ENCODE assay signal across 33 mouse cellular contexts in genomic region chr8:93196436-93196835, GRCm38 (mm10). TPM values are rescaled to one million over a fixed set of nuclear protein-coding genes. Genes with fewer than 3 reads are reported as not detected.
DNase-seq lines count a peak whose midpoint lies in the region; ATAC-seq and TF ChIP-seq lines count a peak whose summit lies in the region.
"Had no signal": no experiment of that assay in that cellular context is flagged by ENCODE, and none has a peak within 500 bp of the region (broad histone marks: within the 10 kb centered on the region; RNA-seq: fewer than 3 reads in every experiment).

No protein-coding gene starts in this region.

- WGBS in liver, adult 2 months, result 17% methylated on average over 5 of the region's 5 CpGs
- 84% methylated on average over 5 of the region's 5 CpGs for WGBS in liver, embryonic 11.5 days
- 63% methylated on average over 5 of the region's 5 CpGs for WGBS in lung, embryonic 15.5 days

- peak overlapping the region; percentile 81 for H3K27ac ChIP-seq in gastrocnemius, adult 2 months
- H3K27ac ChIP-seq in liver, adult 2 months (replicated peaks; ENCODE audit: insufficient read depth, low read depth, low read length), result peak overlapping the region; percentile 93
- H3K27ac ChIP-seq in liver, embryonic 11.5 days (ENCODE audit: low read depth, low read length), result no peak overlapping the region
- H3K27ac ChIP-seq in lung, embryonic 15.5 days, result peak overlapping the region; percentile 64
- H3K27ac ChIP-seq: forebrain, embryonic 13.5 days; heart, embryonic 13.5 days; kidney, postnatal 0 days; limb, embryonic 10.5 days; limb, embryonic 15.5 days; neural tube, embryonic 15.5 days; stomach, embryonic 15.5 days had no signal

- no peak for TF ChIP-seq POLR2A in liver, adult 2 months (IDR thresholded peaks at IDR 0.05; ENCODE audit: extremely low read depth, insufficient read depth, low read length)

- intact Hi-C loops in gastrocnemius, adult 2 months (cut with DNase I), result no loop called here

- ATAC-seq in liver, embryonic 11.5 days (replicated peaks; ENCODE audit: low FRiP score), result no peak
- no peak for ATAC-seq in lung, embryonic 15.5 days (ENCODE audit: borderline replicate concordance, extremely low read depth, low FRiP score, low TSS enrichment)
- ATAC-seq: forebrain, embryonic 13.5 days; hindbrain, embryonic 16.5 days; Patski had no signal

- no peak overlapping the region for H3K4me2 ChIP-seq in liver, embryonic 11.5 days
- peak overlapping the region; percentile 45 for H3K4me2 ChIP-seq in lung, embryonic 15.5 days
- H3K4me2 ChIP-seq: forebrain, embryonic 13.5 days; heart, embryonic 13.5 days; limb, embryonic 15.5 days; neural tube, embryonic 15.5 days; stomach, embryonic 15.5 days had no signal

- H3K9me3 ChIP-seq in liver, embryonic 11.5 days (ENCODE audit: control insufficient read depth, low read length), result no peaks in the 10 kb centered on the region
- no peaks in the 10 kb centered on the region for H3K9me3 ChIP-seq in lung, embryonic 15.5 days
- H3K9me3 ChIP-seq: forebrain, embryonic 13.5 days; heart, embryonic 13.5 days; limb, embryonic 10.5 days; limb, embryonic 15.5 days; neural tube, embryonic 15.5 days; stomach, embryonic 15.5 days had no signal

- H3K4me3 ChIP-seq in gastrocnemius, adult 2 months, result peak overlapping the region; percentile 69
- peak overlapping the region; percentile 65 for H3K4me3 ChIP-seq in liver, adult 2 months (ENCODE audit: insufficient read depth, low read depth, low read length)
- H3K4me3 ChIP-seq in liver, embryonic 11.5 days (ENCODE audit: low read depth, low read length), result no peak overlapping the region
- H3K4me3 ChIP-seq in lung, embryonic 15.5 days, result peak overlapping the region; percentile 23
- H3K4me3 ChIP-seq: forebrain, embryonic 13.5 days; heart, embryonic 13.5 days; limb, embryonic 10.5 days; limb, embryonic 15.5 days; neural tube, embryonic 15.5 days; stomach, embryonic 15.5 days had no signal

- DNase-seq in gastrocnemius, adult 2 months, result no peak
- DNase-seq in gastrocnemius, adult 18-20 months (ENCODE audit: low spot score), result no peak
- DNase-seq in liver, adult 2 months (ENCODE audit: extremely low read depth, low read depth, low spot score), result peak; percentile 67
- DNase-seq in liver, embryonic 11.5 days (ENCODE audit: low spot score), result no peak
- DNase-seq in lung, postnatal 14 days, result no peak
- no peak for DNase-seq in spleen, adult 18-20 months
- DNase-seq in neural tube, embryonic 10.5 days (ENCODE audit: extremely low spot score, low spot score), result no peak
- DNase-seq: adrenal gland, postnatal 25 days; cerebellum, adult 8-10 months; cerebellum, postnatal 36 days; gastrocnemius, postnatal 36 days; heart, postnatal 10 days; layer of hippocampus, adult 9-11 months; midbrain, embryonic 14.5 days; retina, postnatal 1 day; right cerebral cortex, postnatal 14 days; thymus, adult 18-20 months; thymus, postnatal 25 days had no signal

- peak overlapping the region; percentile 84 for H3K9ac ChIP-seq in liver, adult 2 months (ENCODE audit: low read depth, low read length)
- no peak overlapping the region for H3K9ac ChIP-seq in liver, embryonic 11.5 days (ENCODE audit: low read depth, low read length)
- H3K9ac ChIP-seq in lung, embryonic 15.5 days, result no peak overlapping the region
- H3K9ac ChIP-seq: forebrain, embryonic 13.5 days; heart, embryonic 13.5 days; limb, embryonic 15.5 days; neural tube, embryonic 15.5 days; stomach, embryonic 15.5 days had no signal

- peaks cover 43% of the 10 kb centered on the region for H3K36me3 ChIP-seq in liver, adult 2 months (ENCODE audit: control insufficient read depth, insufficient read depth, low read length)
- no peaks in the 10 kb centered on the region for H3K36me3 ChIP-seq in liver, embryonic 11.5 days (ENCODE audit: control insufficient read depth, insufficient read depth, low read length)
- H3K36me3 ChIP-seq in lung, embryonic 15.5 days, result no peaks in the 10 kb centered on the region
- H3K36me3 ChIP-seq: heart, embryonic 13.5 days; limb, embryonic 10.5 days; limb, embryonic 15.5 days; neural tube, embryonic 15.5 days; stomach, embryonic 15.5 days had no signal

- no peaks in the 10 kb centered on the region for H3K27me3 ChIP-seq in liver, adult 2 months (ENCODE audit: control insufficient read depth, insufficient read depth, low read length)
- no peaks in the 10 kb centered on the region for H3K27me3 ChIP-seq in liver, embryonic 11.5 days (replicated peaks; ENCODE audit: control insufficient read depth, insufficient read depth, low read length)
- no peaks in the 10 kb centered on the region for H3K27me3 ChIP-seq in lung, embryonic 15.5 days
- H3K27me3 ChIP-seq: forebrain, embryonic 13.5 days; heart, embryonic 13.5 days; limb, embryonic 15.5 days; neural tube, embryonic 15.5 days; Patski; stomach, embryonic 15.5 days had no signal

- peaks cover 35% of the 10 kb centered on the region for H3K4me1 ChIP-seq in liver, adult 2 months (ENCODE audit: control insufficient read depth, insufficient read depth, low read length)
- H3K4me1 ChIP-seq in liver, embryonic 11.5 days (replicated peaks; ENCODE audit: control insufficient read depth, insufficient read depth, low read length), result no peaks in the 10 kb centered on the region
- H3K4me1 ChIP-seq in lung, embryonic 15.5 days, result peaks cover 4% of the 10 kb centered on the region
- H3K4me1 ChIP-seq: forebrain, embryonic 13.5 days; heart, embryonic 13.5 days; limb, embryonic 10.5 days; limb, embryonic 15.5 days; neural tube, embryonic 15.5 days; stomach, embryonic 15.5 days had no signal

- peaks cover 17% of the 10 kb centered on the region; the same call in 1 of the 2 replicates for H3K79me2 ChIP-seq in liver, adult 2 months (ENCODE audit: control insufficient read depth, insufficient read depth, low read length)

- no peak for TF ChIP-seq CTCF in gastrocnemius, adult 2 months (IDR thresholded peaks at IDR 0.05)
- TF ChIP-seq CTCF in liver, adult 2 months (IDR thresholded peaks at IDR 0.05; ENCODE audit: low read depth, low read length), result no peak

RNA-seq across cellular contexts. Expression of gene Ces1d, which starts 1.2 kb away (rescaled TPM):
- 100 to 1,000 TPM in 1 of 2 experiments, 10 to 100 TPM in 1; 50.8 to 119 TPM for total RNA-seq in gastrocnemius, adult 2 months (2021)
- 100 to 1,000 TPM in 1 of 2 experiments, 10 to 100 TPM in 1; 79.6 to 130 TPM for total RNA-seq in gastrocnemius, adult 18-20 months (2021)
- 1,635 and 2,448 TPM in 2 replicates for total RNA-seq in liver, adult 2 months (2014; rRNA removed)
- 539 and 606 TPM in 2 replicates for polyA plus RNA-seq in liver, adult 2 months (2012; rRNA removed)
- 0.16 and 1.1 TPM in 2 replicates for polyA plus RNA-seq in liver, embryonic 11.5 days (2014; fragmentation: Nextera tagmentation; extraction: Ambion mirVana)
- polyA plus RNA-seq in lung, embryonic 15.5 days (2015; fragmentation: Nextera tagmentation; extraction: Ambion mirVana), result 53.1 and 59.8 TPM in 2 replicates
- total RNA-seq: left cerebral cortex, postnatal 10 days; MEL; monocyte, adult 5-6 weeks had no signal
- polyA plus RNA-seq: hindbrain, embryonic 11.5 days; midbrain, embryonic 14.5 days; Patski had no signal

RNA-seq across cellular contexts. Expression of gene Ces1e, which starts 33.0 kb away (rescaled TPM):
- 1 to 10 TPM in 1 of 2 experiments, under 1 TPM in 1; 0.43 to 1.1 TPM for total RNA-seq in gastrocnemius, adult 2 months (2021)
- total RNA-seq in gastrocnemius, adult 18-20 months (2021), result under 1 TPM; 0.80 to 0.83 TPM
- total RNA-seq in liver, adult 2 months (2014; rRNA removed), result 135 and 161 TPM in 2 replicates
- 80.8 and 82.7 TPM in 2 replicates for polyA plus RNA-seq in liver, adult 2 months (2012; rRNA removed)
- polyA plus RNA-seq in liver, embryonic 11.5 days (2014; fragmentation: Nextera tagmentation; extraction: Ambion mirVana), result not detected in 2 replicates
- polyA plus RNA-seq in lung, embryonic 15.5 days (2015; fragmentation: Nextera tagmentation; extraction: Ambion mirVana), result 0.38 TPM in 1 of 2 replicates, not detected in the other
- total RNA-seq: adrenal gland, postnatal 25 days; left cerebral cortex, postnatal 10 days; MEL; monocyte, adult 5-6 weeks had no signal
- polyA plus RNA-seq: embryonic facial prominence, embryonic 11.5 days; forebrain, embryonic 13.5 days; heart, embryonic 13.5 days; hindbrain, embryonic 11.5 days; hindbrain, embryonic 16.5 days; limb, embryonic 10.5 days; limb, embryonic 15.5 days; midbrain, embryonic 14.5 days; neural tube, embryonic 15.5 days; Patski had no signal

Comparison
In these comparisons a context has a peak if more than half of its experiments do, and no peak if none do; other contexts are left out.
1. RNA of gene Ces1d, which starts 1.2 kb away (total RNA-seq): 1,635 to 2,448 TPM in liver, adult 2 months; 79.6 to 130 TPM in gastrocnemius, adult 18-20 months and 50.8 to 119 TPM in gastrocnemius, adult 2 months; every median in the first group is over 10 times any median in the second.
2. RNA of gene Ces1e, which starts 33.0 kb away (total RNA-seq): 135 to 161 TPM in liver, adult 2 months; 0.43 to 1.1 TPM in gastrocnemius, adult 2 months and 0.80 to 0.83 TPM in gastrocnemius, adult 18-20 months; every median in the first group is over 10 times any median in the second.